Mouse (Mus musculus) spleen, adult 2 months (tissue): ENCODE measurements around the gene Grik3.

Experiments
- CTCF ChIP-seq: fragments of 200-500 bp; IDR thresholded peaks from 2 replicates; pipeline ENCODE4 v1.5.1; 2011; ENCODE audit warnings: mild to moderate bottlenecking, inconsistent platforms; ENCODE audit not compliant: insufficient read depth, insufficient read length, insufficient replicate concordance; ENCODE audit errors: extremely low read depth
- POLR2A ChIP-seq: fragments of 200-500 bp; IDR thresholded peaks from 2 replicates; pipeline ENCODE4 v1.6.1; 2011; ENCODE audit warnings: low read depth, low read length, inconsistent platforms

- TF ChIP-seq POLR2A (no peak), CTCF (no peak)
Observed at GRCm38 (mm10) chr4:125572312-125572663, 81.8 kb downstream of the Grik3 start.
